Mouse (Mus musculus): ENCODE data around the gene C4b.
"Not testable (repeated sequence)": the region's sequence is repeated elsewhere in the genome, so short reads cannot be mapped to it uniquely, and the experiment has no call there.

The C4b gene

GRCm38 (mm10) chr17:34743719-34744118 lies at the start of gene C4b:
C4b (minus strand) TSS chr17:34743882.
- peak in 1 of 2 experiments; percentile 46 for DNase-seq (ENCODE audit: low spot score in 2 of 2)

DNA sequence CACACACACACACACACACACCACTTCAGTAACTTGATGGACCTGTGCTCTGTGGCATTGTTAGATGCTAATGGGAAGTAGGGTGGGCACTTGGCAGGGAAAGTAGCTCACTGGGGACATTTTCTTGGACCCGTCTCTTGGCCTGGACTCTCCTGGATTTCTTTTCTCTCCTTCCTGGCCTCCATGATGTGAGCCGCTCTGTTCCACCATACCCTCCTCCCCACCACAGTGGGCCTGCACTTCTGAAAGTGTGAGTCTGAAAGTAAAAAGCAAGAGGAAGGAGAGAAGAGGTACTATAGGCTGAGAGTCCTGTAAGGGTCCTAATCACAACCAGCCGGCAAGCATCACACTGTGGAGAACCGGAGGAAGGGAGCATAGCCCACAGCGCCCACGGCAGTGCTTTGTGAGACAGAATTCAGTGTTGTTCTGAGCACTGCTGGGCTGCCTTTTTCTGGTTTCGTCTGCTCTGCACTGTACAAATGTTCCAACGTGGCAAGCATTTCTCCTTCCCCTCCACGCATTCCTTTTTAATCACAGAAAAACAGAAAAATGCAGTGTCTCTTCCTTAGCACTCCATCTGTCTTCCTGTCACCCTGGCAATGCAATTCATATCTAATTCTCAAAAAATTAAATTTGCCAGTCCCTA lies 34.1 kb upstream of the C4b start:
- DNase-seq (ENCODE audit: low spot score in 2 of 2): peak in 1 of 2 experiments; percentile 24

GRCm38 (mm10) chr17:34761471-34761870 lies 17.8 kb upstream of the C4b start:
- no peak for DNase-seq (ENCODE audit: low spot score in 2 of 2)

- DNase-seq (ENCODE audit: low spot score in 2 of 2): no peak
Observed at GRCm38 (mm10) chr17:34746531-34746930, 2.8 kb upstream of the C4b start.

DNA sequence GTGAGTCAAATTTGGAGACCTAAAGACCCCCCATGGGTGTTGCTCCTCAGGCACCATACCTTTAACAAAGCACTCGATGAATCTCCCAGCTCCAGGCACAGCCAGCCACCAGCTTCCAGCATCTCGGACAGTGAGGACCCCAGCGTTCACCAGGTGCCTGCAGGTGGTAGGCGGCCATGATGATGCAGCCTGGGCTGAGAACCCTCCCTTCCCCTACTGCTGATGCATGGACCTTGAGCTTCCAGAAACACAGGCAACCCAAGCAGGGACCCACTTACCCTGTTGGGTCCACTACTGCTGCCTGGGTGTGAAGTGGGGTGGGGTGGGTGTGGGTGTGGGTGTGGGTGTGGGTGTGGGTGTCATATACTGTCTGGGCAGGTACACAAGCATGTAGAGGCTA lies 1.5 kb upstream of the C4b start:
- not testable (repeated sequence) for DNase-seq (ENCODE audit: low spot score in 2 of 2)

GRCm38 (mm10) chr17:34744611-34745010 lies 929 bp upstream of the C4b start:
- DNase-seq (ENCODE audit: low spot score in 2 of 2): not testable (repeated sequence)

GRCm38 (mm10) chr17:34744206-34744605 lies 524 bp upstream of the C4b start:
- no peak for DNase-seq (ENCODE audit: low spot score in 2 of 2)

DNA sequence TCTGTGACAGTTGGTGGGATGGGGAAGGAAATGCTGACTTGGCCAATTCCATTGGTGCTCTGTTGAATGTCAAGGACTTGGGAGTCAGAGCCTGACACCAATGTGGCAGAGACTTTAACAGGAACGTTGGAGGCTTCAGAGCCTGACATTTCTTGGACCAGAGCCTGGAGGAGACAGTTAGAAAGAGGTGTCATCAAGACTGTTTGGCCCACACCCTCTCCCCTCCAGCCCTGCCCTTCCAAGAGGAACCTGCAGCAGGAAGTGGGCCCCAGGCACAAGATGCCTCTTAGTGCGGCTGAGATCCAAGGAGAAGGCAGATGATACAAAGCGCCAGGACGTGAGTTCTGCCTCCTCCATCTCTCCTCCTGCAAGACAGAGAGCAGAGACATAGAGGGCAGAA lies 3.4 kb downstream of the C4b start:
- no peak for DNase-seq (ENCODE audit: low spot score in 2 of 2)

- not testable (repeated sequence) for DNase-seq (ENCODE audit: low spot score in 2 of 2)
Observed at GRCm38 (mm10) chr17:34739708-34740107, 4.0 kb downstream of the C4b start.

DNA sequence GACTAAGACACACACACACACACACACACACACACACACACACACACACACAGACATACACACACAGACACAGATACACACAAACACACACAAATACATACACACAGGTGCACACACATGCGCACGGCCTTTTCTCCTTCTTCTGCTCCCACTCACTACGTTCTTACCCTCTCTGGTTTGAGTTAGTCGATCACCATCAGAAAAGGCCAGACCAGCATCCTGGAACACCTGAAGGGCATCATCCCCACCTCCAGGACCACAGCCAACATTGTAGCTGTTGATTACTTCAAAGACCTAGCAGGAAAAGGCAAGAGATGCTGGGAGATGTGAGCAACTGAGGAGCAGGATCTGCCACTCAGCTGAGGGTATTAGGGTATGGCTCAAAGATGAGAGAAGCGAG lies 6.2 kb downstream of the C4b start:
- not testable (repeated sequence) for DNase-seq (ENCODE audit: low spot score in 2 of 2)

- not testable (repeated sequence) for DNase-seq (ENCODE audit: low spot score in 2 of 2)
Observed at GRCm38 (mm10) chr17:34729779-34730553, 13.7 kb downstream of the C4b start.

- DNase-seq (ENCODE audit: low spot score in 2 of 2): not testable (repeated sequence)
Observed at GRCm38 (mm10) chr17:34729155-34729554, 14.5 kb downstream of the C4b start.

DNA sequence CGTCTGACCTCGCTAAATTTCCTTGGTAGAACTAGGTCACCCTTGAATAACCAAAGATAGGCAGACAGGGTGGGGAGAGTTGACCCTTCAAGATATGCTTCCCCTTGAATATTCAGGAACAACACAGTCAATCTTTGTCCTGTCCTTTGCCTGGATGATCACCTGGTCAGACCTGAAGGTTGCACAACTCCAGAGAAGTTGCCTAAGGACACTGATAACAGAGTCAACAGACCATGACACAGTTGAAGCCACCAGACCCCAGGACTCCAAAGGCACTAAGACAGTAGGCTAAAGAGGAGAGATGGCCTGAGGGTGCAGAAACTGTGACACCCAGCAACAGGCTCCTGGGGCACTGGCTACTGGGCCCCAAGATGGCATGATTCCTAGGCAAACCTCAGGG lies 15.8 kb downstream of the C4b start:
- DNase-seq (ENCODE audit: low spot score in 2 of 2): no peak

DNA sequence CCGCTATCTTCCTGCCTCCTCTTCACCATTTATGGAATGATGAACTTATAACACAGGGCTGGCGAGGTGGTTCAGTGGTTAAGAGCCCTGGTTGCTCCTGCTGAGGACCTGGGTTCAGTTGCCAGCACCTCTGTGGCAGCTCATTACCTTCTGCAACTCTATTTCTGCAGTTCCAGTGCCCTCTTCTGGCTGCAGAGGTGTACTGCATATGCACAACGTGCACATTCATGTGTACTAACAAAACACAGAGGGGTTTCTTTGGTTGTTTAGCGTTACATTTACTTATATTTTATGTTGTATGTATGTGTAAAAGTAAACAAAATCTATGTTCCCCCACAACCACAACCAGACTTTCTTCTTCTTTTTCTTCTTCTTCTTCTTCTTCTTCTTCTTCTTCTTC lies 20.6 kb downstream of the C4b start:
- no peak for DNase-seq (ENCODE audit: low spot score in 2 of 2)

GRCm38 (mm10) chr17:34722238-34722637 lies 21.4 kb downstream of the C4b start:
- DNase-seq (ENCODE audit: low spot score in 2 of 2): not testable (repeated sequence)

GRCm38 (mm10) chr17:34719886-34720285 lies 23.8 kb downstream of the C4b start:
- DNase-seq (ENCODE audit: low spot score in 2 of 2): not testable (repeated sequence)

DNA sequence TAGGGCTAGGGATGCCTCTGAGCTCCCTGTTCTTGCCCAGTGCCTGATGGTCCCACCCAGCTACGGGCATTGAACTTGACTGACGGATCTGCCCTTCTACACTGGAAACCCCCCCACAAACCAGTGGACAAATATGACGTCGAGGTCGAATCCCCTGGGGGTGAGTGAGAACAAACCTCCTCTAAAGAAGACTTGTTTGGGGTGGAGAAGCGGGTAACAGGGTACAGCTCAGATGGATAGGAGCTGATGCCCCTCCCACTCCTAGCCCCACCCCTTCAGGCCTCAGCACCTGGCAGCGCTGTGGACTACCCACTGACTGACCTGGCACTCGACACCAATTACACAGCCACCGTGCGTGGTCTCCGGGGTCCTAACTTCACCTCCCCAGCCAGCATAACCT lies 26.3 kb downstream of the C4b start:
- DNase-seq (ENCODE audit: low spot score in 2 of 2): no peak

GRCm38 (mm10) chr17:34716247-34716646 lies 27.4 kb downstream of the C4b start:
- DNase-seq (ENCODE audit: low spot score in 2 of 2): no peak

- not testable (repeated sequence) for DNase-seq (ENCODE audit: low spot score in 2 of 2)
Observed at GRCm38 (mm10) chr17:34715451-34715850, 28.2 kb downstream of the C4b start.

DNA sequence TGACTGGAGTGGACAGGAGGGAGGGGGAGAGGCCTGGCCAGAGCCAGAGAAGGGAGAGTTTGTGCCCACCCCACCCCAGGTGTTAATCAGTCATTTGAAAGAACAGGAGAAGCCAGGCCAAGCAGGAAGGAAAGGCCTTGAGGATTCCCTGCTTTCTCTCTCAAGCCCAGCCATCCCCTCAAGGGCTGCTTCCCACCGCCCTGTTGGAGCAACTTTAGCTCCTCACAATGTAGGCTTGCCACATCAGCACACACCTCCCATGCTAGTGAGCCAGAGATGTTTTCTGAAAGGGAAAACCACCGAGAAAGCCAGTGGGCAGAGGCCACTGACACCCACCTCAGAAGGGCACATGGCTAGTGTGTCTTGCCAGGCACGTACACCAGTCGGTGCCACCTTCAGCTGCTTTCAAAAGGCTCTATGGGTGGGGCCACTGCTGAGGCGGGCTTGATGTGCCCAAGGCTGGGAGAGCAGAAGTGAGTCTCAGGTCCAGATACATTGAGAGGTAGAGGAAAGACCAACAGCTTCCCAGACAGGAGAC lies 28.7 kb downstream of the C4b start:
- DNase-seq (ENCODE audit: low spot score in 2 of 2): not testable (repeated sequence)

GRCm38 (mm10) chr17:34714181-34714907 lies 29.3 kb downstream of the C4b start:
- not testable (repeated sequence) for DNase-seq (ENCODE audit: low spot score in 2 of 2)

DNA sequence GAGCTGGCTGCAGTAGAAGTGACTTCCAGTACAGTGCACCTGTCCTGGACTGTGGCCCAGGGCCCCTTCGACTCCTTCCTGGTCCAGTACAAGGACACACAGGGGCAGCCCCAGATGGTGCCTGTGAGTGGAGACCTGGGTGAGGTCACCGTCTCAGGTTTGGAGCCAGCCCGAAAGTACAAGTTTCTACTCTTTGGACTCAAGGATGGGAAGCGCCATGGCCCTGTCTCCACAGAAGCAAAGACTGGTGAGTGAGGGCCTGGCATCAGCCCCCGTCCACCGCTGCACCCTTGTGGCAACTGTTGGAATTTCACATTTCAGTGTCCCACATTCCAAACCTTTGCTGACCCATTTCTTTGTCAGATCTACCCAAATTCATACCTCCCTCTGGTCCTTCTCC lies 30.7 kb downstream of the C4b start:
- peak in 1 of 2 experiments; percentile 68 for DNase-seq (ENCODE audit: low spot score in 2 of 2)
